Mouse (Mus musculus): ENCODE data around the gene Btbd2.

Gene Btbd2

GRCm38 (mm10) chr10:80656863-80657623, at the start of gene Btbd2:
Btbd2 (minus strand) TSS chr10:80657071.
- peak; percentile 65 for DNase-seq (ENCODE audit: low spot score)

DNA sequence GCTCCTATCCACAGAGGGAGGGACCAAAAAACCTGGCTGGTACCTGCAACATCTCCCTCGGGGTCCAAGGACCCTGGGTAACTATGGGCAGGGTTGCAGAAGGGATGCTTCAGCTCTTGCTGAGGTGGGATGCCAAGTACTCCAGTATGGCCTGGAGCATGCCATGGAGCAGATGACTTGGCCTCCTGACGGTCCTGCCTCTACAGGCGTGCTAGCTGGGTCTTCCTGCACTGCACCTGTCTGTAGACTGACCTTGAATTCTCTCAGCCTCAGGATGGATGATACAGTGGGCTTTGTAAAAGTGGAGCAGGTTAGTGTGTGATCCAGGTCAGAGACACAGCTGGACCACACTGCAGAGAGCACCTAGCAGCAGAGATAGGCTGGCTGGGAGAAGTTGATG, 48.6 kb upstream of the Btbd2 start:
- DNase-seq (ENCODE audit: low spot score), result no peak

- DNase-seq (ENCODE audit: low spot score), result no peak
Observed at GRCm38 (mm10) chr10:80705033-80705432, 48.2 kb upstream of the Btbd2 start.

GRCm38 (mm10) chr10:80704418-80704817, 47.5 kb upstream of the Btbd2 start:
- DNase-seq (ENCODE audit: low spot score), result no peak

GRCm38 (mm10) chr10:80703643-80704042, 46.8 kb upstream of the Btbd2 start:
- no peak for DNase-seq (ENCODE audit: low spot score)

GRCm38 (mm10) chr10:80702536-80703390, 45.9 kb upstream of the Btbd2 start:
- peak; percentile 91 for DNase-seq (ENCODE audit: low spot score)

GRCm38 (mm10) chr10:80701721-80702535, 45.1 kb upstream of the Btbd2 start, which contains the start of the genes Mob3a and Izumo4:
Mob3a (minus strand) TSS chr10:80701977.
Izumo4 (plus strand) TSS chr10:80702184.
- DNase-seq (ENCODE audit: low spot score), result peak; percentile 97

DNA sequence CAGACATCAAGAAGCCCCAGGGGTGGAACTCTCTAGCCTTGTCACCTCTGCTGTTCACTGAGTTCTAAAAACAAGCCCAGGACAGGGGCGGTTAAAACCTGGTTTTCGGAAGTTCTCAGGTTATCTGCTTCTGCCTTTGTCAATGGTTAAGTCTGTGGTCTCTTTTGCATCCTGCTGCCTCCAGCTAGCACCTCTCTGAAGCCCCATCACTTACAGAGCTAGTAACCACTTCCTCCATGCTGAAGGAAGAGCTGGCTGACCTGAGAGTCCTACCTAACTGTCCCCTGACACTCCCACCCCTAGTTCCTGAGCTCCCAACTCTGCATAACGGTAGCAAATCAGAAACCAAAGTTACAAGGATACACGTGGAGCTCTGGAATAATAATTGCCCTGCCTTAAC, 43.9 kb upstream of the Btbd2 start:
- DNase-seq (ENCODE audit: low spot score), result no peak

- DNase-seq (ENCODE audit: low spot score), result no peak
Observed at GRCm38 (mm10) chr10:80700038-80700504, 43.2 kb upstream of the Btbd2 start.

DNA sequence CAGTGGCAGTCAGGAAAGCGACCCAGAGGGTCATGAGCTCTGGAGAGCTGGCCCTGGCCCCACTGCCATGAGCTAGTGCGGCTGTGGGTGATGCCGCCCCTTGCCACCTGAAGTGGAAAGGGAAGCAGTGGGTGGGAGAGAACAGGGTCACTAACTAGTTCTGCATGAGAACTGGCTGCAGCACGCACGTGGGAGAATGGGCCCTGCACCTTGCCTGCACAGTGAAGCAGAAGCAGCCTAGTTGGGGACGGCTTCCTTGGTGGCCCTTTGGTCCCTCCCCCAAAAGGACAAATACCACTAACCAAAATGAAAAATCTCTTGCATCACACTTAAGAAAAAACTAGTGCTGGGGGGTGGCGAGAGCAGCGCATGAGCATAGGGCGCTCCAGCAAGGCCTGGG, 41.7 kb upstream of the Btbd2 start:
- no peak for DNase-seq (ENCODE audit: low spot score)

DNA sequence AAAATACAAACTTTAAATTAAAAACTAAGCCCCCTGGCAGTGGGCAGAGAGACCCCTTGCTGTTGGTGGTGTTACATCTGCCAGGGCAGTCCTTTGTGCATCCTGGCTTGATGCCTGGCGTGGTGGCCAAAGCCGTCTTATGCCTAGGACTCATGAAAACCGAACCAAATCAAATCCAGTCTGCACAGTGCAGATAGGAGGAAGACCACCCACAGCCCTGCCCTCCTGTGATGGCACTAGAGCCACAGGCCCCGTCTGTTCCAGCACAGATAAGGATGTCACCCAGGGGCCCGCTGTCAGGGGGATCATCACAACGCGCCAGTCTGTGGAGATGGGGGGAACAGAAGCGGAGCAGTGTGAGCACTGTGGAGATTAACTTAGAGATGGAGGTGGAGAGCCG, 40.9 kb upstream of the Btbd2 start:
- peak; percentile 84 for DNase-seq (ENCODE audit: low spot score)

DNA sequence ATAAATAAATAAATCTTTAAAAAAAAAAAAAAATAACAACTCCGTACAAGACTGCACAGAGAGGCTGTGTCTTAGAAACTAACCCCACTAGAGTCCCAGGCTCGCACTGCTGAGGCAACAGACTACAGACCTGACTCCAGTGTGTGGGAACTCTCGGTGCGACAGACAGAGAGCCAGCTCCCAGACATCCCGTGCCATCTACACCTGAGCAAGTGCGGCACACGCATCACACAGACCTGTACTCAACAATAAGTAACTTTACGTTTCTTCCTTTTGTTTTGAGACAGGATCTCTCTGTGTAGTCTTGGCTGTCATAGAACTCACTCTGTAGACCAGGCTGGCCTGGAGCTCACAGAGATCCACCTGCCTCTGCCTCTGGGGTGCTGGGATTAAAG, 40.5 kb upstream of the Btbd2 start:
- DNase-seq (ENCODE audit: low spot score), result no peak

GRCm38 (mm10) chr10:80696502-80697392, 39.9 kb upstream of the Btbd2 start:
- DNase-seq (ENCODE audit: low spot score), result no peak

DNA sequence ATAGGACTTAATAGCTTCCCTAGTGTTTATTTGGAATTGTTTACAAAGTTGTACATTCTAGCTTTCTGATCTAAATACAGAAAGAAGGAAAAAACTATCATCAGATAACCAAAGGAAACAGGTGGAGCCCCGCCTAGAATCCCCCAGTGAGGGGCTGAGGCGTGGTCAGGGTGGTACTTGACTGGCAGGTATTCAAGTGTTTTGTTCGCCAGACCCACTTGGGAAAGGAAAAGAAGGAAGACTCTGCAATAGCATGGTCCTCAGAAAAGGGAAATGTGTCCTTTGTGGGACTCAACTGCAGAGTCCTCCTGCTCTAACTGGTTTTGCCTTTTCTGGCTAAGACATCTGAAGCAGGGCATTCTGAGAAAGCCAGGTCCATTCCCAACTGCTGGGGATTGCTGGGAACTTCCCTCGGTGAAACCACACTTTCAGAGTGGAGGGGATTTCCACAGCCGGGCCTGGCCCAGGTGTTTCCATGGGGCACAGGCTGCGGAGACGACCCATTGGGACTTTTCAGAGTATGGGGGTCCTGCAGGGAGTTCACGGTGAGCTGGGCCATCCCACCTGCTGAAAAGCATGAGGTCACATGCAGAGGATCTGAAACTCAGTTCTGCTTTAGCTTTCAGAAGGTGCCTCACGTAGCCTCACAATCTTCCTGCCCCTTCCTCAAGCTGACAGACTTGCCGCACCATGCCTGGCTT, 39.1 kb upstream of the Btbd2 start:
- no peak for DNase-seq (ENCODE audit: low spot score)

DNA sequence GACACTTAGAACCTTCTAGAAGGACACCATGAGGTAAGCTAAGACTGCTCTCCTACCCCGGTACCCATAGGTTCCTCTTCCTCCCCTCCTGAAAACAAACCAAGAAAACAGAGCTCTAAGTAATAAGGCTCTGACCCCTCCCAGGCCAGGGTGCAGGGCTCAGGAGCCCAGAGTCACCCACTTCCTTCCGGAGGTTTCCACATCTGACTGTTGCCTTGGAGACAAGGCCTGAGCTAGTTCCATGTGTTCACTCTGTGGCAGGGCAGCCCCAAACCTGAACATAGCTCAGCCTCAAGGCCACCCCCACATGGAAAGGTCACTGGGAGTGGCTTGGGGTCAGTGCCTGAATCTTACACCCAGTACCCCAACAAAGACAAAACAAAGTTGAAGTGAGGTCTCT, 38.3 kb upstream of the Btbd2 start:
- no peak for DNase-seq (ENCODE audit: low spot score)

GRCm38 (mm10) chr10:80694159-80694938, 37.5 kb upstream of the Btbd2 start:
- no peak for DNase-seq (ENCODE audit: low spot score)

DNA sequence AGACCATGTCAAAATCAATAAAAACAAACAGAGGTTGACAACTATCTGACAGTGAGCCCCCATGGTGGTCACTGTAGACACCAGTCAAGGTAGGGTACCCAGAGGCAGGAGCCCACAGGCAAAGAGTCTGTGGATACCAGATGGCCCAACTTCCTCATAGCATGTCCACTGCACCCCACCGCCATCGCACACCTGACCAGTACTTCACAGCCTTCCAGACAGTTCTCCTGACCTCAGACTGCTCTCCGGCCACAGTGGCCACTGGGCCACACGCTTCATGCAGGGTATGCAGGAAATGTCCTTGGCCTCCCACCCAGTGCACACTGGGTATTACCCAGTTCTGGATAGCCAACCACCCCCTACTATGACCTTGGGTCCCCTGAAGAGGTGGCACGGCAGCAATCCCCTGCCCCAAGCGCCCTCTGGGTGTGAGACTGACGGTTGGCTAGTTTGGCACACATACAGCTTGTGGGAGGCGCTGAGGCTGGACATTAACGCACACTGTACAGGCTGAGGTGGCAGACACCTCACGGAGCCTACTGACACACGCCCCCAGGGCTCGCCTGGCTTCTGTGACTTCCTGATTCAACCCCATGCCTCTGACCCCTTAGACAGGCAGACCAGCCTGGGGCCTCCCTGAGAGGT, 36.7 kb upstream of the Btbd2 start:
- no peak for DNase-seq (ENCODE audit: low spot score)

DNA sequence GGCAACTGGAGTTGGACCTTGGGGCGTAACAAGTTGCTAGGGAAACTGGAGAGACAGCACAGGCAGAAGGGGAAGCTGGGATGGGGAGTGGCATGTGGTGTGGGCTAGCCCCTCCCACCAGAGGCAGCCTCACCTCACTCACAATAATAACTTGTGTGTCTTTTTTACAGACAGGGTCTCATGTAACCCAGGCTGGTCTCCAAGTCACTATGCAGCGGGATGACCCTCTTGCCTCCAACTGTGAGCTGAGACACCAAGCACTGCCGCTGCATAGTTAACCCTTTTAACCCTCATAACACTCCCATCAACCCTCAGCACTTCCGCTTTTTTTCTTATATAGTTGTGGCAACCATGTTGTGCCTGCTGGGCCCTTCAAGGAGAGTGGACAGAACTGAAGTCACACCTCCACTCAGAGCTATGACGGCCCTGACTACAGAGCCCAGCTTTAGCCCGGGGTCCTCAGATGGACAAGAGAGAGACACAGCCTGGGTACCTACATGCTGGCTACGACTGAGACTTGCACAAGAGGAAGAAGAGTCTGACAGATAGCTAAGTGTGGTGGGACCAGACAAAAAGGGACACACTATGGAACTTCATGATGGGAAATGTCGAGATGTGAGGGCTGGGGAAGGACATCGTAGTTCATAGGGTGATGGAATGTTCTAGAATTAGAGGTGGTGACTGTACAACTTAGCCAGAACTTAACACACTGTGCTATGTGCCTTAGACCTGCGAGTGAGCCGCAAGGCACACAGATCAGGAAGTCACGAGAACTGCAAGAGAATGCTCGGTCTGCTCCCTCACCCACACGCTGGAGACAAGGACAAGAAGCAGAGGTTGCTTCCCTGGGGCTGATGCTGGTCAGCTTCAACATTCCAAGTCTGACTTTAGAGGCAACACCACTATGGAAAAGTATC, 35.6 kb upstream of the Btbd2 start:
- no peak for DNase-seq (ENCODE audit: low spot score)
